Mouse (Mus musculus) monocyte, adult 5-6 weeks (primary cell): ENCODE measurements around the gene Orc6. TPM values are rescaled to one million over a fixed set of nuclear protein-coding genes. Genes with fewer than 3 reads are reported as not detected.
A peak's percentile ranks its signal among the peaks of the same experiment; 100 is the strongest.

Source experiments
- ATAC-seq: fragments of 153-309, 156-312 bp; replicated peaks from 2 replicates; pipeline ENCODE4 v1.8.0; 2017; ENCODE audit warnings: mild to moderate bottlenecking; ENCODE audit not compliant: low TSS enrichment, insufficient number of reproducible peaks, severe bottlenecking, poor library complexity, low FRiP score
- total RNA-seq: library from RNA; stranded (forward); fragments of 200-1000, 200-491, 200-594 nt; gene quantifications from 3 replicates; pipeline ENCODE4 v1.2.3, GENCODE M21; 2017

Orc6 gene
- 31.5 to 60.2 TPM (median 50.3 TPM) in 3 replicates for total RNA-seq

DNA sequence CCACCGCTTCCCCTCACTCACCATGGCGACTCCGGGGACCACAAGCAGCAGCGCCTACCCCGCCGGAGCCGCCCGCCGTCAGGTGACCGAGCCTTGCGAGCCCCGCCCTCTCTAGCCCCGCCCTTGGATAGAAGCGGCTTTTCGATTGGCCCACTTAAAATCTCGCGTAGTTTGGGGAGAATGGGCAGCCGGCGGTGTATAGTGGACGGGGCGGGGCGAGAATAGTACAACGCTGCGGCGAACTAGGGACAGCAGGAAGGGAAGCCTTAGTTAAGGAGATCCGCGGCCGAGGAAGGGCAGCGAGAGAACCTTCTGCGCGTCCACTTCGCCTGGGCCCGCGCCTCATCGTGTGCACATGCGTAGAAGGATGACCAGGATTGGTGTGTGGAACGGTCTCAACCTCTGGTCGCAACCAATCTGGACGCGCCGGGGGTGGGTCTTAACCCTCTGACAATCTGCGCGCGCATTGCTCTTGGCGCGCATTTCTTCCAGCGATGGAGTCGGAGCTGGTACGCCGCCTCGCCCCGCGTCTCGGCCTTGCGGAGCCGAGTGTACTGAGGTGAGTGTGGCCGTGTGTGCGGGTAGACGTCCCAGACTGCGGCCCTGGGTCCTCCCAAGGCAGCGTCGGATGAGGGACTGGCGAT, at the start of gene Orc6, which contains the start of gene Vps35:
Gene Orc6 (plus strand): TSS at position 199 of the 644 bp plus-strand sequence.
Gene Vps35 (minus strand): TSS at position 369 of the 644 bp plus-strand sequence.
- ATAC-seq: peak; percentile 91

DNA sequence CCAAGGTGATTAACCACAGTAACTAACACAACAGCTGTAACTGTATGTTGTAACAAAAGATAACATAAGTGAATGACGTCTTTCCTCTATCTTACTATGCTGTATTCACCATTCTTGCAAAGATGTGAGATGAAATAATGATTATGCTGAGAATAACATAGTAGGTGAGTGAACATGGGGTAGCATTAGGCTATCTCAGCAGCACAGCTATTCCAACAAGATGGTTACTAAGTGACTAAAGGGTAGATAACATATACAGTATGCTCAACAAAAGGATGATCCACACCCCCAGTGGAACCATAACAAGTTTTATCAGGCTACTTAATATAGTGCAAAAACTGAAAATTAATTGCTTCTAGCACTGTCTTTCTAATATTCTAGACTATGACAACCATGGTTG, 12.6 kb upstream of the Orc6 start:
- no peak for ATAC-seq

DNA sequence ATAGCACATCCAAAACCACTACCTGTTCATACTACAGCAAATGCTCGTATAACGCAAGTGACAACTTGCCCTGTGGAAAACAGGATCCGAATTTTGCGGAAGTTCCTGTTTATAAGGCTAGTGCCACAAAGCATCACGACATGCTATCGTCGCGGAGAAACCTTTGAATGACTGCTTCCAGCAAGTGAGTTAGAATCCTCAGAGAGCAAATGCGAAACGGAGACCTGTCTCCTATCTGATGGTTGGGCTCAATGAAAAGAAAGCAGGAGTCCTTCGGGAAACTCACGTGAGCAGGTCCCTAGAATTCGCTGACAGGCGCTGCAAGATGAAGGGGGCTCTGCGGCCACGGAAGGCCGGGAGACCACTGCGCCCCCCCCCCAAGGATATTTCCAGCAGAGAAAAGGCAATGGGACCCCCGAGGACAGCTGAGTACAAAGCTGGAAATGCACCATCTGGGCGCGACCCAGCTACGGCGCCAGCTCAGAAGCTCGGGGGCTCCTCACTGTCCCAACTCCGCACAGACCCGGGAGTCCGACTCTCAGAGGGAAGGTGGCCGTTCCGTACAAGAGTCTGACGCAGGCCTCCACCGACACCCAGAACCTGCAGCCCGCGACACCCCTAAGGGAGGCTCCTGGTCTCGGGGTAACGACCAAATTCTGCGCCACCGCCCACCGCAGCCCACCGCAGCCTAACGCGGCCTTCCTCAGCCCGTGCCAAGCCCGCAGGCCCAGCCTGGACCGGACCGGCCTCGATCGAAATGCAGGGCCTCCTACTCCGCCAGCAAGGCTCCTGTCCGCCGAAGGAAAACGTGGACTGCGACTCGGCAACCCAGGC, 615 bp upstream of the Orc6 start:
- peak; percentile 37 for ATAC-seq

DNA sequence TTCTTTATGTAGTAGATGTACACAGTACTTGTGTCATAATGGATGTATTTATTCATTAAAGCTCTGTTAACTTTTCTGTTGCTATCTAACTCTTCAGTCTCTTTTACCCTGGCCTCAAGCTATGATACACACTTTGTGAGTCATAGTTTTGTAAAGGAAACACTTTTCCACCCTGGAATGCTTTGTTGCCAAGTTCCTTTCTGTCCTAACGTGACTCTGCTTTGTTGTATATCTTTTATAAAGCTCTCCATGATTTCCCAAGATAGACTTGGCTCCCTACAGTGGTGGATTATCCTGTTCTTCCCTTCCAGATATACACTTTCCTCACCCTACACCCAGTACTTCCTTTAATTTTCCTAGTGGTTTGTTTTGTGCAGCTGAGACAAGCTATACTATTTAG, 2.5 kb downstream of the Orc6 start:
- no peak for ATAC-seq

DNA sequence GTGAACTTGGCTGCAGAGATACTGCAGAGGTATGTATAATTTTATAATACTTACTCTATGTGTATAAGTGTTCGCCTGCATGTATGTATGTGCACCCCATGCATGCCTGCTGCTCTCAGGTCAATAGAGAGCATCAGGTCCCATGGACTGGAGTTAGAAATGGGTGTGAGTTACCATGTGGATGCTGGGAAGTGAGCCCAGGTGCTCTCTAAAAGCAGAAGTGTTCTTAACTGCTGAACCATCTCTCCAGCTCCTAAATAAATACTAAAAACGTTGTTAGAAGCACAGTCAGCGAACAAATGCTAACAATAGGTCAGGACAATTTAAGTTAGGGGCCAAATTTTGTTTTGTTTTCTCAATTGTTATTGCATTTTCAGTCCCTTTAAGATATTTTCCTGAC, 3.5 kb downstream of the Orc6 start:
- ATAC-seq: no peak

GRCm38 (mm10) chr8:85303531-85303930, 4.1 kb downstream of the Orc6 start:
- ATAC-seq: no peak

GRCm38 (mm10) chr8:85308564-85308963, 9.1 kb downstream of the Orc6 start:
- ATAC-seq: no peak

- no peak for ATAC-seq
Observed at GRCm38 (mm10) chr8:85311743-85312142, 12.3 kb downstream of the Orc6 start.

- ATAC-seq: no peak
Observed at GRCm38 (mm10) chr8:85313036-85313435, 13.6 kb downstream of the Orc6 start.

- ATAC-seq: no peak
Observed at GRCm38 (mm10) chr8:85318534-85318933, 19.1 kb downstream of the Orc6 start.

DNA sequence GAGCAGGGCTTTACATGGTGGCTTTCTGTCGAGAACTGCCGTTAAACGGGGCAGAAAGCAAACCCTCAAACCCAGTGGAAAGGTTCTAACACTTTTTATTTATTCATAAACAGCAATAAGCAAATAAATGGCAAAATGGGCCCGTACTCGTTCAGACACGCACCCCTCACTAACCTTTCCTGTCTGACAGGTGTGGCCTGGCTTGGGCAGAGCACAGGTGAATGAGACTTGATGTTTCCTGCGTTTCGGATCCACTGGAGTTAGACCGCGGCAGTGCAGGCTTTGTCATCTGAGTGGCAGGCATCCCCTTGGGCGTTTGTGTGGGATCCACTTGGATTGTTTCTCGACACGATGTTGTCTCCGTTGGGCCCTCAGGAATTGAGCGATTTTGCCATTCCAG, 22.5 kb downstream of the Orc6 start:
- no peak for ATAC-seq

DNA sequence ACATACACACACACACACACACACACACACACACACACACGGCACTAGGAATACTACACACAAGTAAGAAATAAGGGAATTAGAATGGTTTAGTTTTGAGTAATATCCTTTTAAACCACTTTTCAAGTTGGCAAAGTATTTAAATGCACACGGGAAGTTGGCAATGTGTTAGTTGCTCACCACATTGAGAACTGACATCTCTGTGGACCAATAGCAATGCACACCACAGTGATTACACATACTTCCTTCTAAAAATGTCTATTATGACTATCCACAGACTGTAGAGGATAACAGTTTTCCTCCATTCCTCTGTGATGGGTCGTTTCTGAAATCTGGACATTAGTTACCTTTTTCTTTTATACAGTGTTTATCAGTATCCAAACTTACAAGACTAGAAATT, 23.7 kb downstream of the Orc6 start:
- no peak for ATAC-seq

DNA sequence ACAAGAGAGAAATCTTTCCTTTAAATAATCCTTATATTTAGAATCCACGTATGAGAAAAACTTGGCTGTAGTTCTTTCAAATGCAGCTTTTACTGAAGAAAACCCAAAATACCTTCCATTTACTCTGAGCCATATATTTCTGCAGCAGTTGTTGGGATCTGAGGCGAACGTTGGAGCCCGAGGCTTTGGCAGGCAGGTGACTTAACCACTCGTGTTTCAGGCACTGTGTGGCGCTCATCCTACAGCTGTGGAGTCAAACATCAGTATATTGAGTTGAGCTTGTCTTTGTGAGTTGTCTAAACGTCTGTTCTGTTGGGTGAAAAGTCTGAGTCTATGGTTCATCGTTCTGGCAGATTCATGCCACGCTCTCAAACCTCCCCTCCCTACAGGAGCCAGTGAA, 27.6 kb downstream of the Orc6 start:
- ATAC-seq: no peak

DNA sequence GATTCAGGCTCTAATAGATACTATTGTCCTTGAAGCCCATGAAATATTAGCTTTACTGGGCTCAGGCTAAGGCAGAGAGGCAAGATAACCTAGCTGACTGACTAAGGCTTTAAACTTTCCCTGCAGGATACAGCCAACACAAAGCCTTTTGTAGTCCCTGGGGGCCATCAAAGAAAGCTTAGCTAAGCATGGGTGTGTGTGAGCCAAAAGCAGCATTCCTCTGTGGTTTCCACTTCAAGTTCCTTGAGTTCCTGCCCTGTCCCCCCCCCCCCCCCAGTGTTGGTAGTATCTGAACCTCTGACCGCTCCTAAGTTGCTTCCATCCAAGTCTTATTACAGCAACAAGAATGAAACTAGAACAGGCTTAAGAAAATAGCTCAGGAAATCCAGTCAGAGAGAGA, 30.1 kb downstream of the Orc6 start:
- no peak for ATAC-seq

DNA sequence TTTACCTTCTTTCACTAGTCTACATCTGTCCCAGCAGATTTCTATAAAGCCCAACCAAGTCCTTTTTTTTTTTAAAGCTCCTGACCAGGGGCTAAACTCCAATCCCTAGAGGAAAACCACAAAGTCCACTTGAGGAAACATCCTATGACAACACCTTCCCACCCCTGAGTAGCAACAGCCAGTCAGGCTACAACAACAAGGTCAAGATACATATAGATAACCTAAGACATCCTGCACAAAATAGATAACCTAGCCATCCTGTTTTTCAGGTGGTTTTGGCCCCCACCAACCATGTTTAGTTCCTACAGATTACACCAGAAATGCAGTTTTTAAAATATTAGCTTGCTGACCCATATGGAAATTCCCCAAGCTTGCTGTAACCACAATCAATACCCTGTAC, 35.7 kb downstream of the Orc6 start:
- ATAC-seq: no peak

GRCm38 (mm10) chr8:85336211-85336933, 36.9 kb downstream of the Orc6 start:
- ATAC-seq: no peak

GRCm38 (mm10) chr8:85337681-85338080, 38.2 kb downstream of the Orc6 start:
- ATAC-seq: no peak

DNA sequence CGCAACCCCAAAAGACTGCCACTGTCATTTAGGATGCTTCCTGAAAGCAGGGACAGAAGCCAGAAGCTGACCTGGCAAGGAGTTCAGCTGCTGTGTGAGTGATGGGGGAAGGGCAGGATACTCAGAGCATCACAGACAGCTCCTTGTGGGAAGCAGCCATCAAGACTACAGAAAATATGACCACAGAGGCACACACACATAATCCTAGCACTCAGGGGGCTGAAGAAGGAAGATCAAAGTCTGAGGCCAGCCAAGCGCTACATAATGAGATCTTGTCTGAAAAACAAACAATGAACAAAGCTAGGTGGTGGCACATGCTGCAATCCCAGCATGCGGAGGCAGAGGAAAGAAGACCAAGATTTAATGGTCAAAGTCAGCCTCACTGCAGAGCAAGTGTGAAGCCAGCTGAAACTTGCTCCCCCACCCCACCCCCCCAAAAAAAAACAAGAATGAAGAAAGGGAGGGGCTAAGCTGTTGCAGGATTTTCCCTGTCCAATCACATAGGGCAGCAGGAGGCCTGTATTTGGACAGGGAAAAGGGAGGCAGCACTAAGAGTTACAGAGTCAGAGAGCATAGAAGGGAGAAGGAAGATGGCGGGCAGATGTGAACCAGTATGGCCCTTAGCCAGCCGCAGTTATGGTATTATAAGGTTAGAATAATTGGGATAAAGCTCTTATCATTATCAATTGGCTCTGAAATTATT, 40.6 kb downstream of the Orc6 start:
- no peak for ATAC-seq

- ATAC-seq: no peak
Observed at GRCm38 (mm10) chr8:85353287-85353686, 53.9 kb downstream of the Orc6 start.
